Mouse (Mus musculus) cerebellum, adult 18-20 months (tissue): ENCODE data around the gene Ahctf1.

Experiments used
- DNase-seq, 2 experiments: peaks; one replicate each; pipeline ENCODE4 v3.0.0; 2021

The Ahctf1 gene

DNA sequence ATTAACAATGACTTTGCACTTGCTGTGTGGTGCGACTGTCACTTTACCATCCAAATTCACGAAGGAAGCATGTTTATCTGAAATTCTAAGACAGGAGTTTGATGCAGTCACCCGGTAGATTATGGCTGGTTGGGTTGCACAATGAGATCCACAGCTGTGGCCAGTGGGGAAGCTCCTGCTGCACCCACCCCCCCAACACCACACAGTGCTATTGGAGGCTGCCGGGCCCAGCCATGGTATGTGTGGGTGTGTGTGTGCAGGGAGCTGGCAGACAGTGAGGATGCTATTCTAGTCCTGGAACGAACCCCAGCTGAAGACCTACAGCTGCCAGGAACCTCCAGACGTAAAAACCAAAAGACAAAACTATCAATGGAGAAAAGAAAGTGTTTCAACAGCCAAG lies 94.1 kb downstream of the Ahctf1 start:
- peak; percentile 45 to 46 for DNase-seq

DNA sequence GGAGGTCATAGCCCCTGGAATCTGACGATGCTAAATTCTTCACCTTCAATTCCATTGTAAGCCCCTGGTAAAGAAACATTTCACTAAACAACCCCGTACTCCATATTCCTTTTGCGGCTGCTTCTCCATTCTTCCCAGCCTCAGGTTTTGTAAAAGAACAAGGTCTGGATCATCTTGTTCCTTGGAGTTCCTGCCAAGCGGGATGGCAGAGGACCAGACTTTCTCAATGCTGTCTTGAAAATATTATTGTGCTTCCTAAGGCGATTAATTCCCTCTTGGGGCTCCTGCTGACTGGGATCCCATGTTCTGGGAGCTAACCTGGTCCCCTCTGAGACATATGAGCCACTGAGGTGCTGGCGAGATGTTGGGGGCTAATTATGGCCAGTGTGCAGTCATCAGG lies 98.3 kb downstream of the Ahctf1 start:
- peak in 1 of 2 experiments; percentile 15 for DNase-seq

DNA sequence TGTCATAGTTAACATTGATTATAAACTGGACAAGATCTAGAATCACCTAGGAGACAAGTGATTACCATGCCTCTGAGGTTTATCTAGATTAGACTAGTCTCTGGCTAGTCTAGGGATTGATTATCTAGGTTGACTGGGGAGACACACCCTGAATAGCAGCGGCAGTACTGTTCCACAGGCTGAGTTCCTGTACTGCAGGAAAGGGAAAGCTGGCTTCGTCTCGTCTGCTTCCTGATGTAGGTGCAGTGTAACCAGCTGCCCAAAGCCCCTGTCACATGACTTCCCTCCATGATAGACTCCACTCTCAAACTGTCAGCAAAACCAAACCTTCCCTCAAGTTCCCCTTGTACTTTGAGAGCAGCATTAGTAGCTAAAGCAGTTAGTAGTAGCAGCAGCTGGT lies 99.3 kb downstream of the Ahctf1 start:
- DNase-seq = no peak
